Mouse (Mus musculus): ENCODE measurements around the gene AU015836. TPM values are rescaled to one million over a fixed set of nuclear protein-coding genes. Genes with fewer than 3 reads are reported as not detected.
"Not testable (repeated sequence)": the region's sequence is repeated elsewhere in the genome, so short reads cannot be mapped to it uniquely, and the experiment has no call there.

Gene AU015836
- polyA plus RNA-seq (2016; fragmentation: Nextera tagmentation; extraction: Ambion mirVana), result 0.08 TPM in 1 of 2 replicates, not detected in the other

DNA sequence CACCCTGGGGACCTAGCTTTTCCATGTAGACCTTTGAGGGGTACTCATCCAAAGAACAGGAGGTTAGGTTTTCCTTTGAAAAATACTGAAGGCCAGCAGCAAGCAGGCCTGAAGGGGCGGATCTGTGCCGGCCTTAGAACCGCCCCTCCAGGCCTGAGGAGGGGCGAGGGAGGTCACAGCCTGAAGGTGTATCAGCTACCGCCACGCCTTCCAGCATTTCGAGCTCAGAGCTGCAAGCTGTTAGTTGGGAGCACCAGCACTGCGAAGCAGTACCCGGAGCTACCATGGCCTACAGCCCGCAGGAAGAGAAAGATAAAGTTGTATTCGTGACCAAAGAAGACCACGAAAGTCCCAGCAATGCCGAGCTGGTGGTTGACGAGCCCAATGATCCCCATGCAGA, at the start of gene AU015836:
Gene AU015836, plus strand, starts transcription at position 216 of the 400 bp plus-strand sequence.
- Histone ChIP-seq H3K36me3 (no peaks in the 10 kb centered on the region), H3K4me3 (no peak within 1 kb of the TSS), H3K4me1 (no peaks in the 10 kb centered on the region), H3K9me3 (no peaks in the 10 kb centered on the region), H3K27ac (no peak within 1 kb of the TSS), H3K27me3 (ENCODE audit: insufficient read depth, poor library complexity, severe bottlenecking) (peaks cover 13% of the 10 kb centered on the region; the same call in 1 of the 2 replicates)
- WGBS, result 53% methylated on average over 14 of the region's 14 CpGs
- DNase-seq (ENCODE audit: low spot score), result no peak

DNA sequence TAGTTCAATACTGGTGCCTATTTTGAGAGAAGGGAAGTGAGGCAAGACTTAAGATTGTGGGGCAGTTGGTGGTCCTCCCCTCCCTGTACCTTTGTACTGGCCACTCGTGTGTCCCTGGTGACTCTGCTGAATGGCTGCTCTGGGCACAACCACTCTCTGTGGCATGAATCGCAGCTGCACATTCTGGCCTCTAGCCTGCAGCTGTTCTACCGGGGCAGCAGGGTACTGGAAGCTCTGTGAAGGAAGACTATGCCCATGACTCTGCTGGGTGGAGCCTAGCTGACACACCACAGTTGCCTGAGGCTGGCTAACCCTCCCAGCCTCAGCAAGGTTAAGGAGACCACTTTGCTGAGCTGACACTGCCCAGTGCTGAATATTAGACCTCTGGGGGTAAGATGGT, 49.4 kb upstream of the AU015836 start:
- no peak overlapping the region for H3K27ac ChIP-seq
- no peak overlapping the region for H3K4me3 ChIP-seq
- DNase-seq (ENCODE audit: low spot score), result no peak
- no peaks in the 10 kb centered on the region for H3K36me3 ChIP-seq
- 54% methylated on average over 3 of the region's 3 CpGs for WGBS
- H3K9me3 ChIP-seq, result no peaks in the 10 kb centered on the region; the same call in 1 of the 2 replicates
- peaks cover 16% of the 10 kb centered on the region for H3K27me3 ChIP-seq (ENCODE audit: insufficient read depth, poor library complexity, severe bottlenecking)
- no peaks in the 10 kb centered on the region for H3K4me1 ChIP-seq

DNA sequence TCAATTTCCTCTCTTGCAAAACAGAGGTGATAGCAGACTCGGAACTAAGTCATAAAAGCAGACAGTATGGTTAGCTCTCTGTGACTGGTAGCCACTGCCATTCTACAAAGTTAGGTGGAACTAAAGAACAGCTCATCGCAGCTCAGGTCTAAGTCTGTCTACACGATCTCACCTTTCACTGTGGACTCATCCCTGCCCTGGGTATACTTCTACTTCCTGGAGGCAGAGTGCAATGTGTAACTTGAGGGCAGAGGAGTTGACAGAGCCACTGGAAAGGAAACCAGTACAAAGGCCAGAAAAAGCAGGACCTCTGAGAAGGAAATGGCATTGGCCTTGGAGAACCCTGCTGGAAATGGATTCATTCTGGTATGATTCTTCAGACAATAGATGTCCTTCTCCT, 40.1 kb upstream of the AU015836 start:
- WGBS, result 75% methylated on average over 3 of the region's 3 CpGs

DNA sequence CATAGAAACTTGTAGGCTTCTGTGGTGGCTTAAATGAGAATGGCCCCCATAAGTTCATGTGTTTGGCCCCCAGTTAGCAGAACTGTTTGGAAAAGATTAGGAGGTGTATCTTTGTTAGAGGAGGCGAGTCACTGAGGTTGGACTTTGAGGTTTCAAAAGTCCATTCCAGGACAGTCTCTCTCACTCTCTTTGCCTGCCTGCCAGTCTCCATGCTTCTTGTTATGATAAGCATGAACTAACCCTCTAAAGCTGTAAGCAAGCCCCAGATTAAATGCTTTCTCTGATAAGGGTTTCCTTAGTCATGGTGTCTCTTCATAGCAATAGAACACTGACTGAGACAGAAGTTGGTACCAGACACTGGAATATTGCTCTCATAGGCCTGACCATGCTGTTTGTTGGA, 39.7 kb upstream of the AU015836 start:
- DNase-seq (ENCODE audit: low spot score), result no peak
- no peak overlapping the region for H3K4me3 ChIP-seq
- H3K9me3 ChIP-seq, result no peaks in the 10 kb centered on the region
- H3K4me1 ChIP-seq, result no peaks in the 10 kb centered on the region
- 55% methylated on average over 1 of the region's 1 CpGs for WGBS
- no peak overlapping the region for H3K27ac ChIP-seq
- no peaks in the 10 kb centered on the region; the same call in 1 of the 2 replicates for H3K27me3 ChIP-seq (ENCODE audit: insufficient read depth, poor library complexity, severe bottlenecking)
- H3K36me3 ChIP-seq, result no peaks in the 10 kb centered on the region

More for the DNA sequence above, 40.1 kb upstream of the AU015836 start:
- no peak for DNase-seq (ENCODE audit: low spot score)
- H3K36me3 ChIP-seq, result no peaks in the 10 kb centered on the region
- no peak overlapping the region for H3K27ac ChIP-seq
- no peaks in the 10 kb centered on the region for H3K9me3 ChIP-seq
- H3K4me1 ChIP-seq, result no peaks in the 10 kb centered on the region
- no peaks in the 10 kb centered on the region; the same call in 1 of the 2 replicates for H3K27me3 ChIP-seq (ENCODE audit: insufficient read depth, poor library complexity, severe bottlenecking)
- H3K4me3 ChIP-seq, result no peak overlapping the region

DNA sequence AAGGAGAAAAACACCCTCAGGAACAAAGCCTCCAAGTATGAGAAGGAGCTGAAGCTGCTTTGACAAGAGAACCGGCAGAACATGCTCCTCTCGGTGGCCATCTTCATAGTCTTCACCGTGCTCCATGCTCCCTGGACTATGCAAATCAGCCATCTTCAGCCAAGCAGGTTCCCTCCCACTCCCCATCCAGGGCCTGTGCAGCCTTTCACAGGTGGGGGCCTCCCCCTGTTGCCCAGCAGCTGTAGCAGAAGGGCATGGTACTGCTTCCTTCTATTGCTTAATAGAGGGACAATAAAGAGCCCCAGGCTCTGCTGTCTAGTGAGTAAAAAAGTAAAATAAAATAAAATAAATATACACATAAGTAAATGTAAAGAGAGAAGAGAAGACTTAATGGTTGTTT, 36.8 kb upstream of the AU015836 start:
- Histone ChIP-seq H3K4me3 (no peak overlapping the region), H3K27me3 (ENCODE audit: insufficient read depth, poor library complexity, severe bottlenecking) (no peaks in the 10 kb centered on the region; the same call in 1 of the 2 replicates), H3K4me1 (no peaks in the 10 kb centered on the region), H3K27ac (no peak overlapping the region), H3K9me3 (no peaks in the 10 kb centered on the region), H3K36me3 (no peaks in the 10 kb centered on the region)
- no peak for DNase-seq (ENCODE audit: low spot score)
- 85% methylated on average over 3 of the region's 3 CpGs for whole genome bisulfite sequencing

DNA sequence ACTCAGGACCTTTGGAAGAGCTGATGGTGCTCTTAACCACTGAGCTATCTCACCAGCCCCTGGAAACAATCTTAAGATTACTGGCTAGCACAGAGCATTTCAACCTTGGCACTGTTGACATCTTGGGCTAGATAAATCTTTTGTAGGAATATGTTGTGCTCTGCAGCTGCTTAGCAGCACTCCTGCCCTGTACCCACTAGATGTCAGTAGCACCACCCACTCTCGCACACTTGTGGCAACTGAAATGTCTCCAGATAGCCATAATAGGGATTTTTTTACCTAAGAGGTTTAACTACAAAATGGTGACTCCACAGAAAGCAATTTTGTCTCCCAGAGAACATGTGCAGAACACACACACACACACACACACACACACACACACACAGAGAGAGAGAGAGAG, 11.7 kb upstream of the AU015836 start:
- no peak for DNase-seq (ENCODE audit: low spot score)
- Histone ChIP-seq H3K36me3 (no peaks in the 10 kb centered on the region), H3K27me3 (ENCODE audit: insufficient read depth, poor library complexity, severe bottlenecking) (peaks cover 16% of the 10 kb centered on the region; the same call in 1 of the 2 replicates), H3K4me3 (no peak overlapping the region), H3K27ac (no peak overlapping the region), H3K9me3 (no peaks in the 10 kb centered on the region), H3K4me1 (no peaks in the 10 kb centered on the region)
- WGBS, result 53% methylated on average over 1 of the region's 1 CpGs

DNA sequence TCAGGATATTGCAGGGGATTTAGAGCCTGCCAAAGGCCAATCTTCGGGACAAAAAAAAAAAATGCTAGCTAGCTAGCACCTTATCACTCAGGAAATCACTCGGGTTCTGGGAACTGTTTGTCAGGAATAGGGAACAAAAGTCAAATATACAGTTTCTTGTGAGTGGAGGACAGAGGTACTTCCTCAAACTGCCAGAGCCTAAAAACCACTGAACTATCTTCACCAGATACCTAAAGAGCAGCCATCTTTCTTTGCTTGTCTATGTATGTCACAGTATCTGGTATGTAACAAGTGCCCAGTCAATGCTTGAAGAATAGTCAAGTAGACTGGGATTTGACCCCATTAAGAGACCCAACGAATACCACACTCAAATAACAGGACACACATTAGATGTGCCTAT, 10.0 kb upstream of the AU015836 start:
- Histone ChIP-seq H3K9me3 (no peaks in the 10 kb centered on the region), H3K36me3 (no peaks in the 10 kb centered on the region), H3K27ac (no peak overlapping the region), H3K4me1 (no peaks in the 10 kb centered on the region), H3K4me3 (no peak overlapping the region), H3K27me3 (ENCODE audit: insufficient read depth, poor library complexity, severe bottlenecking) (peaks cover 21% of the 10 kb centered on the region; the same call in 1 of the 2 replicates)
- 68% methylated on average over 3 of the region's 3 CpGs for WGBS
- no peak for DNase-seq (ENCODE audit: low spot score)

DNA sequence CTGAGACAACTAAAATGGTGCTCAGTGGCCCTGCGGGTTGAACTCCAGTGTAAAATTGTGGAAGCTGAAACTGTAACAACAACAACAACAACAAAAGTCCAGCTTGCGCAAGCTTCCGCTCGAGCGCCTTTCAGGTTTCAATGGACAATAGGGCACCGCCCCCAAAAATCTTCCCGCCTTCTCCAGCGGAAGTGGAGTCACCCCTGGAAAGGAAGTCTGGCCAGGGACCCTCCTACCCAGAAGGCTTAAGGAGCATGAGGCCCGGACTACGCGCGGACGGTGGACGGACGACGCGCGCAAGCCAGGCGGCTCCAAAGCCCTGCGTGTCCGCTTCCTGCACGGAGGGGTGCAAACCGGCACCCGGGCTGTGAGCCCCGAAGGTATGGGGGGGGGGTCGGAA, 11.9 kb downstream of the AU015836 start:
- peaks cover 30% of the 10 kb centered on the region; the same call in 1 of the 2 replicates for H3K27me3 ChIP-seq (ENCODE audit: insufficient read depth, poor library complexity, severe bottlenecking)
- 85% methylated on average over 26 of the region's 26 CpGs for WGBS

DNA sequence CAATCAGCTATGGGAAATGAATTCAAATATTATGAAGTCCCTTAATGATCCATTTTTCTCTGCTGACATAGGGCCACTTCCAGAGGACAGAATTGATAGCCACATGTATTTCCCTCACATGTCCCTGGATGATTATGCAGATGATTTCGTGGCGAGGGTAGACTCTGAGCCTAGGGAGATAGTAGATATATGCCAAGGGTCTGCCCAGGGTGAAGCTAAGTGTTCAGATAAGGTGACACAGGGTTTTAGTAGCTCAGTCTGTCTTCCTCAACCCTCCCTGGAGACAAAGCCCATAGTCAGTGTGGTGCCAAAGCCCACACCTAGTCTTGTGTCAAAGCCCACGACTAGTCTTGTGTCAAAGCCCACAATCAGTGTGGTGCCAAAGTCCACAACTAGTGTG, 13.7 kb downstream of the AU015836 start:
- H3K27ac ChIP-seq, result no peak overlapping the region
- H3K9me3 ChIP-seq, result no peaks in the 10 kb centered on the region
- H3K4me1 ChIP-seq, result no peaks in the 10 kb centered on the region
- no peaks in the 10 kb centered on the region for H3K36me3 ChIP-seq
- 73% methylated on average over 3 of the region's 3 CpGs for WGBS
- DNase-seq (ENCODE audit: low spot score), result no peak
- no peak overlapping the region for H3K4me3 ChIP-seq
- peaks cover 26% of the 10 kb centered on the region; the same call in 1 of the 2 replicates for H3K27me3 ChIP-seq (ENCODE audit: insufficient read depth, poor library complexity, severe bottlenecking)

More for the DNA sequence above, 11.9 kb downstream of the AU015836 start:
- no peaks in the 10 kb centered on the region for H3K9me3 ChIP-seq
- DNase-seq (ENCODE audit: low spot score), result no peak
- no peak overlapping the region for H3K27ac ChIP-seq
- H3K4me3 ChIP-seq, result no peak overlapping the region
- H3K4me1 ChIP-seq, result no peaks in the 10 kb centered on the region
- H3K36me3 ChIP-seq, result no peaks in the 10 kb centered on the region

DNA sequence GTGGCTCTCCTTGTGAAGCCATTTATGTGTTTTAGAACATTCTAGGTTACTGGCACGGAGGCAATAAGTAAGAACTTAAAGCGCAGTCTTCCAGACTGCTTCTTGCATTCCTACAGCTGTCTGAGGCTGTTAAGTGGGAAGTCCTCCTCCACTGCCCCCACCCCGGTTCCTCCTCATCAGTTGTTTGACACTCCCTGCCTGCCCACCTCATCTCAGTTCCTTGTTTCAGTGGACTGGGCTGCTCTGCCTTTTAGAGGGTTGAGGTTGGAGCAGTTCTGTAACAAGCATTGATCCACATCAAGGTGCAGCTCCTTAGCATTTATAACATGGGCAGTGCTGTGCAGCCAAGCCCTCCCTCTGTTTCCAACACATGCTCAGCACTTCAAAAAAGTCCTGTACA, 16.6 kb downstream of the AU015836 start:
- 63% methylated on average over 3 of the region's 3 CpGs for WGBS
- H3K27me3 ChIP-seq (ENCODE audit: insufficient read depth, poor library complexity, severe bottlenecking), result peaks cover 29% of the 10 kb centered on the region
- H3K4me1 ChIP-seq; H3K4me3 ChIP-seq; H3K36me3 ChIP-seq; DNase-seq (ENCODE audit: low spot score); H3K27ac ChIP-seq; H3K9me3 ChIP-seq: not testable (repeated sequence)

DNA sequence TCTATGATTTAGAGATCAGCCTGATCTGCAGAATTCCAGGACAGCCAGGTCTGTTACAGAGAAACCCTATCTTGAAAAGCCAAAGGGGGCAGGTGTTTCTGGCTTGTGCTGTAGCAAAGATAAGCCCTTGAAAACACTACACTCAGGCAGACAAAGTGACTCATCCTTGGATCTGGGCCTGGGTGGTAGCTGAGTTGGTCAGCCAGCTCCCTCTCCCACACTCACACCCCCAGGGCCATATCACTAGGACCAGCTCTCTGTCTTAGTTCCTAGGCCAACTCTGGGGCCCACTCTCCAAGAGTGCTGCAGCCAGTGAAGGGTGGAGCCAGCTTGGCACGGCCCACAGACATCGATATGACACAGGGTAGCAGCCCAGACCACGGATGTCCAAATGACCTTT, 38.5 kb downstream of the AU015836 start:
- WGBS, result 76% methylated on average over 3 of the region's 3 CpGs
- DNase-seq (ENCODE audit: low spot score), result peak; percentile 84
- H3K27me3 ChIP-seq (ENCODE audit: insufficient read depth, poor library complexity, severe bottlenecking), result peaks cover 25% of the 10 kb centered on the region; the same call in 1 of the 2 replicates

DNA sequence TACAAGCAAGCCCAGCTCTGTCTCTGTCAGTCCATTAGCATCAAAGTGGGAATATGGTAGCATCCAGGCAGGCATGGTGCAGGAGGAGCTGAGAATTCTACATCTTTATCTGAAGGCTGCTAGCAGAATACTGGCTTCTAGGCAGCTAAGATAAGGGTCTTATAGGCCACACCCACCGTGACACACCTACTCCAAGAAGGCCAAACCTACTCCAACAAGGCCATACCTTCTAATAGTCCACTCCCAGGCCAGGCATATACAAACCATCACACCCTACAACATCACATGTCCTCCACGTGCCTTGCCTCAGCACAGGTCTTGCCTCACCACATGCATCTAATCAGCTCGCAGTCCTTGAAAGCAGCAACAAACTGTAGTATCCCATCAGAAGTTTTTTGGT, 41.0 kb downstream of the AU015836 start:
- H3K4me3 ChIP-seq, result no peak overlapping the region
- no peak for DNase-seq (ENCODE audit: low spot score)
- peaks cover 43% of the 10 kb centered on the region for H3K27me3 ChIP-seq (ENCODE audit: insufficient read depth, poor library complexity, severe bottlenecking)
- no peak overlapping the region for H3K27ac ChIP-seq
- H3K36me3 ChIP-seq, result no peaks in the 10 kb centered on the region
- no peaks in the 10 kb centered on the region for H3K9me3 ChIP-seq
- H3K4me1 ChIP-seq, result no peaks in the 10 kb centered on the region
- 78% methylated on average over 3 of the region's 3 CpGs for WGBS

More for the DNA sequence above, 38.5 kb downstream of the AU015836 start:
- H3K4me3 ChIP-seq, result no peak overlapping the region
- H3K27ac ChIP-seq, result no peak overlapping the region
- no peaks in the 10 kb centered on the region for H3K36me3 ChIP-seq
- H3K4me1 ChIP-seq, result no peaks in the 10 kb centered on the region
- no peaks in the 10 kb centered on the region for H3K9me3 ChIP-seq

DNA sequence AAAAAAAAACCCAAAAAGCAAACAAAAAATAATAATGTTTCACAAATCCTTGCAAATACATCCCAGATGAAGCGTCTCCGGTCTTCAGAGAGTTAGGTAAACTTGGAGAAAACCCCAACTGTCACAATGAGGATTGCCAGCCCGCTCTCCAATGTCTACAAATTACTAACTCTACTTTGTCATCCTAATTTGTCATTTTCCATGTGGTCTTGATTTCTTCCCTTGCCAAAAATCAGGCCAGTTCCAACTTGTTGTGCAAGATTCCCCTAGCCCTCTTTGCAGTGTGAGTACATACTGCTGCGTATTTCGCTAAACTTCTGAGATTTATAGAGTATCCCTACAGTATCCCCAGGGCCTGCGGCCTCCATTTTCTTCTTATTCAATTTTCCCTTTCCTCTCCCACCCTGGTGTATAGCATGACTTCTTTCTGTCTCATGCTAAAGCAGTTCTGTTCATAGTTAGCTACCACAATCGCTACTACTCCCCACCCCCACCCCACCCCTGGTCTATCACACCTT, 43.3 kb downstream of the AU015836 start:
- H3K9me3 ChIP-seq, result no peaks in the 10 kb centered on the region
- H3K4me1 ChIP-seq, result no peaks in the 10 kb centered on the region
- no peaks in the 10 kb centered on the region for H3K36me3 ChIP-seq
- no peak overlapping the region for H3K27ac ChIP-seq
- DNase-seq (ENCODE audit: low spot score), result no peak
- no peak overlapping the region for H3K4me3 ChIP-seq
- WGBS, result 77% methylated on average over 7 of the region's 7 CpGs
- peaks cover 53% of the 10 kb centered on the region for H3K27me3 ChIP-seq (ENCODE audit: insufficient read depth, poor library complexity, severe bottlenecking)

All from heart, embryonic 10.5 days (tissue).